Mouse (Mus musculus): ENCODE measurements around the gene Ppp2r5d.

Gene Ppp2r5d

DNA sequence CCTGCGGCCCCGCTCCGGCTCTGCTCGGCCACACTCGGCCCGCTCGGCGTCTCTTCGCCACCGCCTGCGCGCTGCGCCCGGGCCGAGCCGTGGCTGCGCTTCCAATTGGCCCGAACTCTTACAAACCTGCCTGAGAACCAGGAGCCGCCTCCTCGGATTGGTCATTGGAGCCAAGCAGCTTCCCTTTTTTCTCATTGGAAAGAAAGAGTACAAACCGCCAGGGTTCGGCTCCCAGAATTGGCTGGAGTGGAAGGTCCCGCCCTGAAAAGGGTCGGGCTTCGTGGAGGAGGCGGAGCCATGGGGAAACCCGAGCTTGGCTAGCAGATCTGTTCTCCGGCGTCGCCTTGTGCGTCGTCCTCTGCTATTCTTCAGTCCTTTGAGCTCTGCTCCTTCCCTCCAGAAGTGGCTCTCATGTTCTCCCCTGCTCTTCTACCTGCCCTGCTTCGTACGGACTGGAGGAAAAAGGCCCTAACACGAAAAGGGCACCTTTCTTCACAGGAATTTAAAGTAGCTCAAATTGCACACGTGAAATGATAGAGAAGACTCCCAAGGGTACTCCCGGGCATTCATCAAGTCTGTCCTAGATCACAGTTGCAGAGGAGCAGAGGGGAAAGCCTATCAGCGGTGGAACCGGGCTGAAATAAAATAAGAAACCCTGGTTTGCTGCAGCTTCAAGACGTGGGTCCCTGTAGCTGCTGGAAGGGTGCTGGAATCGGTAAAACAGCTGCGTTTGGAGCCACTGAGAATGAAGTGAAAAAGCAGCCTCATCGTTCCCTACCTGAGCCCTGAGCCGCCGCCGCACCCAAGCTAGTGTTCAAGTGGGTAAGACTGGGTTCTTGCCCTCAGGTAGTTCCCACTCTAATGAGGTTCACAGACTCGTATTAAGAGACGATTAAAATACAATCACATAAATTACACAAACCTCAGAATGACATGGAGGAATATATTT lies at the start of gene Ppp2r5d:
TSS of gene Ppp2r5d (minus strand) at position 225 of the 949 bp plus-strand sequence.
- in situ Hi-C loops (cut with MboI; ENCODE audit: unreplicated experiment in 2 of 2): no loop called here

DNA sequence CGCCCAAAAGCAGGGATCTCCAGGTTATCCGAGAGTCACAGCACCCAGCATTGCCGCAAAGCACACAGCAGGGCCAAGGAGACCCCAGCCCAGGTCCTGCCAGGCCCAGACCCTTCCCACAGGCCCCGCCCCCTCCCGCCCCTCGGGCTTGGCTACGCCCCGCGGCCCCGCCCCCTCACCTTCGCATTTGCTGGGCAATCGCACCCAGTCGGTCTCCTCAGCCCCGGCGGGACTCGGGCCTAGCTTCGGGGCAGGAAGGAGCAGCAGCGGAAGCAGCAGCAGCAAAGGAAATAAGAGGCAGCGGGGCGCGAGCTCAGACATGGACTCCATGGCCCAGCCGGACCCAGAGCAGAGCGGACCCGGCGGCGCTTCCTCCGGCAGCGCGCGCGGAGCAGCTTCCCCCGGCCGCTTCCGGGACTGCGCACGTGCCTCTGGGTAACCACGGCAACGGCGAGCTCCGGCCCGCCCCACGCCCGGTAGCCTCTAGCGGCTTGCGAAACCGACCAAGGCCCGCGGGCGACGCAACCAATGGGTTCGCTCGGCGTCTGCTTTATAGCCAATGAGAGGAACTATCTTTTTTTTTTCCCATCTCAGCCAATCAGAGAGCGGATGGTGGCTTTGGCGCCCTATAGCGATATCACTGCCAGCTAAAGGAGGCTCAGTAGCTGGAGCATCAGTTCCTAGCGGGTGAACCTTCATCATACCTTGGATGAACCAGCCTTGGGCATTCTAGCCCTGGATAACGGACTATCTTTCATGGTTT lies 47.1 kb upstream of the Ppp2r5d start, which contains the start of gene Cnpy3:
TSS of gene Cnpy3 (minus strand) at position 421 of the 763 bp plus-strand sequence.
- in situ Hi-C loops (cut with MboI; ENCODE audit: unreplicated experiment in 2 of 2): no loop called here

DNA sequence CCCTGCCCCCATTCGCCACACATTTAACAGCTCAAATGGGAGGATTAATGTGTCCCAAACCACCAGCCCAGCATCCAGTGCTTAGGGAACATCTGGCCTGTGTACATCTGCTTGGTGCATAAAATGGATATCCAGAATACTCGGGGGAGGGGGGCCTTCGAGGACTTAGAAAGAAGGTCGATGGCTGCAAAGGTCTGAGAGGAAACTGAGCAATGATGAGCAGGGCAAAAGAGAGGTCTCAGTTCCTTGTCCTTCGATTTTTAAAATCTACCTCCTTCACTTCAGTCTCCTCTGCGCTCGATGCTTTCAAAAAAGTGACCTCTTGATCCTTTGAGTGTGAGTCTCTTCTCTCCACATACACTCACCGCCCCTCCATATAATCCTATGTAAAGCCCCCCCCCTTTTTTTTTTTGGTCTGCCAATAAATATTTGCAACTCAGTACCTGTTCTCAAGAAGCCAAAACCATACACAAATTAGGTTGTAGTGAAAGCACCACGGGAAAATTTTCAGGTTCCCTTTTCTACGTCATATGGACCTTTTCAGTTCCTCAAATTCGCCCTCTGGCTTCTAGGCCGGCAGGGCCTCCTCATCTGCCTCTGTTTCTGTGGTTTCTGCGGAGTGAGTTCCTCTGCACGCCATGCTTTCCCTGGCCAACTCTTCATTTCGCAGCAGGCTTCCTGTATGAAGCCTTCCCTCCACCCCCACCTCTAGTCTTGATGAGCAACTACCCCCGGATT lies 46.3 kb upstream of the Ppp2r5d start:
- in situ Hi-C loops (cut with MboI; ENCODE audit: unreplicated experiment in 2 of 2): no loop called here

DNA sequence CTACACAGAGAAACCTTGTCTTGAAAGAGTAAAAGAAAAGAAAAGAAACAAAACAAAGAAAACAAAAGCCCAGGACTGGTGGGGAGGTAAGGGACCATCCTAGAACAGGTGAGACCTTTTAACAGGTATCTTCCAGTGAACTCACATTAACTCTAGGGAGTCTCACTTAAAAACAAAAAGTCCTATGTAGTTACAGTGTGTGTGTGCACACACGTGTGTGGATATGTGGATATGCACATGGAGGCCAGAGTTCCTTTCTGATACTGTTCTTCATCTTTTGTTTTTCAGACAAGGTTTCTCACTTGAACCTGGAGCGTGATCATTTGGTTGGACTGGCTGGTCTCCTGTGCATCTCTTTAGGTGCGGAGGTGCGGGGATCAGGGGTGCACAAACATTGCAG lies 45.7 kb upstream of the Ppp2r5d start:
- in situ Hi-C loops (cut with MboI; ENCODE audit: unreplicated experiment in 2 of 2): no loop called here

DNA sequence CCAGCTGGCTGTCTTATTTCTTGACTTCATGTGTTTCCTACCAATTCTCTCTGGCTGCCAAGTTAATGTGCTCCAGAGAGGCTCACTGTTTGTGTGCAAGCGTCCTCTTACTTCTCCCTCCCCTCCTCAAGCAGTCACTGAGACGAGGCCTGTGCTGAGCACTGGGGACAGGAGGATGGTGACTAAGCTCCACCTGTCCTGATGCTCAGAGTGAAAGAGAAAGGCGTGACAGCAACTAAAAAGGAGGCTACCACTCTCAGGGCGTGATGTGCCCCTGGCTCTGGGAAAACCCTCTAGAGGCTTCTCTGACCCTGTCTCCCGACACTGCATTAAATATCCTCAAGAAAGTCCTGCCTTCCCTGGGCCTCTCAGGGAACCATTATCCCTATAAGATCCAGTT lies 44.4 kb upstream of the Ppp2r5d start:
- in situ Hi-C loops (cut with MboI; ENCODE audit: unreplicated experiment in 2 of 2): no loop called here

DNA sequence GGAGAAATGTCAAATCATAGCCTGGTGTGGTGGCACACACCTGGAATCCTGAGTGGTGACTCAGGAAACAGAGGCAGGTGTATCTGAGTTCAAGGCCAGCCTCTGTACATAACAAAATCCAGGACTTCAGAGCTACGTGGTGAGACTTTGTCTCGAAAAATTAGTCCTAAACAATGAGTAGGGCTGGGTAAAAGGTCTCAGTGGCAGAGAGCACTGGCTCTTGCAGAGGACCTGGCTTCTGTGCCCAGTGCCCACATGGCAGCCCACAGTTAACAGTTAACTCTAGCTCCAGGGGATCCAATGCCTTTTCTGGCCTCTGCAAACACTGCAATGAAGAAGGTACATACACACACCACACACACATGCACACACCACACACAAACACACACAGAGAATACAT lies 42.9 kb upstream of the Ppp2r5d start:
- in situ Hi-C loops (cut with MboI; ENCODE audit: unreplicated experiment in 2 of 2): no loop called here

DNA sequence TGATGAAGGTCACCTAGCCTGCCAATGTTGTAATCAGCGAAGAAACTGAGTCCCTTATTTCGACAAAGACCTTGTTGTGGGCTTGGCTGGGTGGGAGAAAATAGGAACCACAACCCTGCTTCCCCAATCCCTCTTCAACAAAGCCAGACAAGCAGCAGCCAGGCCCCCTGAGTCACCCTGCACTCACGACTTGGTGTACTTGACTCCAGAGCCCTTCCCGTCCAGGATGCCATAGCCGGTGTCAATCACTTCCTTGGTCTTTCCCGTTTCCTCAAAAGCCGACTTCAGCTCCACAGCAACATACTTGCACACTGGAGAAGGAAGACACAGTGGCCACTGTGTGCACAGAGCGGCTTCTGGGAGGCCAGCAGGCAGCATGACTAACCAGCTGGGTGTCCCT lies 42.3 kb upstream of the Ppp2r5d start:
- in situ Hi-C loops (cut with MboI; ENCODE audit: unreplicated experiment in 2 of 2): no loop called here

DNA sequence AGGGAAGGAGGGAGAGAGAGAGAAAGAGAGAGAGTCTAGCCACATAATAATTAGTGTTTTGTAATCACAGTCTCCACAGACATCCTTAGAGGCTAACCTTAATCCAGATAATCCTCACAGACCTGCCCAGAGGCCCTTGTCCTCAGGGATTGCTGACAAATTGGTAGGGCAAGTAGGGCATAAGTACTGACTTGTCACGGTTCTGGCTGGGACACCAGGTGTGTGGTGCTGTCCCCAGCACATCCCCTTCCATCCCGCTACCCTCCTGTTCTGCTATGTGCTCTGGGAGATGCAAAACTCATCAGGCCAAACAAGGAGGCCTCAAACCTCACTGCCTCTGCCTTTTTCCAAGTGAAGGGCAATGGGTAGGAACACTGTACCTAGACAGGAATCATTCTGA lies 40.6 kb upstream of the Ppp2r5d start:
- in situ Hi-C loops (cut with MboI; ENCODE audit: unreplicated experiment in 2 of 2): no loop called here

DNA sequence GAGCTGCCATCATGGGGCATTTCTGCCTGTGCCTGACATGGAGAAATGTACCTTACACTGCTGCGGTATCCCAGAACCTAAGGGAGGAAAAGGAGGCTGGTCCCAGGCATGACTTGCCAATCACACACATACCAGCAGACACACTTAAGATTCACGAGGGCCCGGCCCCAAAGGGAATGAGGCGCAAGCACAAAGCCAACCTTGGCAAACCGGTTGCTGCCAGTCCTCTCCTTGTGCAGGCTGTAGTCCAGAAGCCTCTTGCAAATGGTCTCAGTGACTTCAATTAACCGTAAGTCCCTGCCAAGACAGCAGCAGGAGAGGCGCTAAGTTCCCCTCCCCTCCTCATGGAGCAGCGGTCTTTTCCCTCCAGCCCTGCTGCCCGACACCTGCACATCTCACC lies 38.1 kb upstream of the Ppp2r5d start:
- in situ Hi-C loops (cut with MboI; ENCODE audit: unreplicated experiment in 2 of 2): no loop called here

DNA sequence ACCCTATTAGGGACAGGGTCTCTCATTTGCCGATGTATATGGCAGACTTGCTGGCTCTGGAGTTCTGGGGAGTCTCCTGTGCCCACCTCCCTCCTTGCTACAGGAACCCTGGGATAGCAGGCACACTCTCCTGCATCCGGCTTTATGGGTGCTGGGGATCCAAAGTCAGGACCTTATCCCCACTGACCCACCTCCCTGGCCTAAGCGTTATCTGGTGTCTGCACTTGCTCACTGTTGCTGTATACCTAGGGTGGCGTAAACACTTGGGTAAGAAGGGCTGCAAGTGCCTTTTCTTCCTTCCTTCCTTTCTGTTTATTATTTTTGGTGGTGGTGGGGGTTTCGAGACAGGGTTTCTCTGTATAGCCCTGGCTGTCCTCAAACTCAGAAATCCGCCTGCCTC lies 36.4 kb upstream of the Ppp2r5d start:
- in situ Hi-C loops (cut with MboI; ENCODE audit: unreplicated experiment in 2 of 2): no loop called here

DNA sequence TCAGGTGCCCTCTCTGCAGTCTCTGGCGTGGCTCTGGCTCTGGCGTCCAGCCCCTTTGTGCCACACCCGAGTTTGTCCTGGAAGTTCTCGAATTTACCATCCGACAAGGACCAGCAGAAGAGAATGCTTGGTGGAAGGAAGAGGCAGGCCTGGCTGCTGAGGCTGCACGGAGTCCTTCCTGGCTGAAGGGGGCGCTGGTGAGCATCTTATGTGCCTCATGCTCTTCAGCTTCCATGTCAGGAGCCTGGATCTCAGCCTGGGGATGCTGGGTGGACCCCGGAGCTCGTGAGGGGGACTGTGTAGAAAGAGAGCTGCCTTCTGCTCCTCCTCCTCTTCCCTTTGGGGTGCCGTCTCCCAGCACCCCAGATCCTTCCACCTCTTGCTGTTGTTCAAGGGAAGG lies 31.2 kb upstream of the Ppp2r5d start:
- in situ Hi-C loops (cut with MboI; ENCODE audit: unreplicated experiment in 2 of 2): loop anchor here in 1 of 2 experiments (5.0 kb wide), 1 partner anchor 36 kb away; the partner anchor contains the start of gene 2310039H08Rik

DNA sequence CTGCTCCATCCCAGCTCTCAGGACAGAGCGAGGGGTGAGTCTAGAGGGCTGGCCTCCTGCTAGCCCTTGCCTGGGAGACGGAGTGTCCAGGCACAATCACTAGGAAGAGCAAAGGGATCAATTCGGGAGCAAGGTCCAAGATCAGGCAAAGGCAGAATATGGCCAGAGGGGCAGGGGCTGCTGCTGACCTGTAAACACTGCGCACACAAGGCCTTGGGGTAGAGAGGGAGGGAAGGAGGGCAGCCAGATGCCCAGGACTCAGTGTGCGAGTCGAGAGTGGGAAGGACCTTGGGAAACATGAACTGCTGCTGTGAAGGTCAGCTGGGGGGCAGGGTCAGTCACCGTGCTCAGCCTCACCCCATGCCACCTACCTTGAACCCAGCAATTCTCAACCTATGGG lies 30.4 kb upstream of the Ppp2r5d start:
- in situ Hi-C loops (cut with MboI; ENCODE audit: unreplicated experiment in 2 of 2): loop anchor here in 1 of 2 experiments (5.0 kb wide), 1 partner anchor 37 kb away; the partner anchor contains the start of gene 2310039H08Rik

DNA sequence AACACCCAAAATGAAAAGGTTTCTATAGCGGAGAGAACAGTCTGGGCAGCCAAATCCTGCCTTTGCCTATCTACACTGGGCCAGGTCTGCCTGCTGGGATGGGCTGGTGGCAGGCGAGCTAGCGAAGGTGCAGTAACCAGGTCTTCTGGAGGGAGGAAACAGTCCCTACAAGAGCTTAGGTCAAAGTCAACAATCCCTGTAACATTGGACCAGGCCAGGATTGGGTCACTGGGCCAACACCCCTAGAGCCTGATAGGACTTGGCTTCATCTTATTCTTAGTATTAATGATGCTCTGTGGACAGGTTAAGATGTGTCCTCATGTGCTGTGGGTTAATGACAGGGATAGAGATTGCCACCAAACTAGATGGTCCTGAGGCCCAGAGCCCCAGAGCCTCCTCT lies 29.1 kb upstream of the Ppp2r5d start:
- in situ Hi-C loops (cut with MboI; ENCODE audit: unreplicated experiment in 2 of 2): no loop called here

DNA sequence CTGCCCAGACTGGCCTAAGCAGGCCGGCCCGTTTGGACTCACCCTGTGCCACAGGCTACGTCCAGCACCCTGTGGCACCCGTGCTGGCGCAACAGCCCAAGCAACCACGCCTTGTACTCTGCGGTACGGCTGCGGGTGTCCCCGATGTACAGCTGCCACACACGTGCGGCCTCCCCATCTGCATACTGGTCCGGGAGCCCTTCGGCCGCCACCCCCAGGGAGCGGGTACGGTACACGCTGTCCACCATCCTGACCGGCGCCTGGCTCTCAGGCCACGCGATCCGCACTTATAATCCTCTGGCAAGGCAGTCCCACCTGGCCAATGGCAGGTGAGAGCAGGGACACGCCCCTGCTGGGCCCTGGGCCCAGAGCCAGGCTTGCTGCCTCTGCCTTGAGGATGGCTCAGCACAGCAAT lies 24.0 kb upstream of the Ppp2r5d start, which contains the start of gene Gnmt:
TSS of gene Gnmt (minus strand) at position 265 of the 415 bp plus-strand sequence.
- in situ Hi-C loops (cut with MboI; ENCODE audit: unreplicated experiment in 2 of 2): no loop called here

DNA sequence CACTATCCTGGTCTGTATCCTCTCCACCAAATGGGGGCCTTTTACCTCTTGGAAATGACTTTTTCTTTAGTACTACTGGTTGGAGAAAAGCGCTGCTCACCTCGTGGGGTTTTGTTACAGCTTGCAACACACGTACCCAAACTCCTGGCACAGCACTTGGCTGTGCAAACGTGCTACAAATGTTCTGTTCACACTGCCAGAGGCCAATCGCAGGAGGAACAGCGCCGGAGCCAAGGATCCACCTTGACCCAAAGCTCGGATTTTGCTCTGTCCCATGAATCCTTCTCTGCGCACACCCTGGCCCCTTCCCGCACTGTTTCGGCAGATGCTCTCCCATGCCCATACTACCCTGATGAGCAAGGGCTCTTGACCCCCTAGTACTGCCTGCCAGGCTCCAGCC lies 23.6 kb upstream of the Ppp2r5d start:
- in situ Hi-C loops (cut with MboI; ENCODE audit: unreplicated experiment in 2 of 2): no loop called here

DNA sequence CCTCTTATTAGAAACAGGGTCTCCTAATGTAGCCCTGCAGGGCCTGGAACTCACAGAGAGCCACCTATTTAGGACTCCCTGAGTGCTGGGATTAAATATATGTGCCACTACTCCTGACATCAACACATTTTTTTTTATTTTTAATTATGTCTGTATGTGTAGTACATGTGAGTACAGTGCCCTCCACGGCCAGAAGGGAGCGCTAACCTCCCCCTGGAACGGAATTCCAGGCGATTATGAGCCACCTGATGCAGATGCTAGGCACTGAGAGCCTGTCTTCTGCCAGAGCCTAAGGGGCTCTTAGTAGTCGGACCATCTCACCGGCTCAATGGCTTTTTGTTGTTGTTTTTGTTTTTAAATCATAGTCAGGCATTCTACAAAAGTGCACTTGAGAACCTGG lies 23.1 kb upstream of the Ppp2r5d start:
- in situ Hi-C loops (cut with MboI; ENCODE audit: unreplicated experiment in 2 of 2): no loop called here

DNA sequence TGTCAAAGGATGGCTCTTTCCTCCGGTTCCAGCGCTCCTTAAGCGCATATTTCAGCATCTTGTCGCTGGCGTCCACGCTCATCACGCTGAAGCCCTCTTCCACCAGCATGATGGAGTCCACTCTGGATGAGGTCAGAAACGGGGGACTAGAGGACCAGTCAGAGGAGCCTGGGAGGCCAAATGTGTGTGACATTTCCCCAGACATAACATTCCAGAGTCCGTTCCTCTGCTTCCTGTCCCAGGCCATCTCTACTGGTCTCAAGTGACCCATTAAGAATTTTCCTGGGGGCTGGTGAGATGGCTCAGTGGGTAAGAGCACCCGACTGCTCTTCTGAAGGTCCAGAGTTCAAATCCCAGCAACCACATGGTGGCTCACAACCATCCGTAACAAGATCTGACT lies 22.4 kb upstream of the Ppp2r5d start:
- in situ Hi-C loops (cut with MboI; ENCODE audit: unreplicated experiment in 2 of 2): no loop called here

DNA sequence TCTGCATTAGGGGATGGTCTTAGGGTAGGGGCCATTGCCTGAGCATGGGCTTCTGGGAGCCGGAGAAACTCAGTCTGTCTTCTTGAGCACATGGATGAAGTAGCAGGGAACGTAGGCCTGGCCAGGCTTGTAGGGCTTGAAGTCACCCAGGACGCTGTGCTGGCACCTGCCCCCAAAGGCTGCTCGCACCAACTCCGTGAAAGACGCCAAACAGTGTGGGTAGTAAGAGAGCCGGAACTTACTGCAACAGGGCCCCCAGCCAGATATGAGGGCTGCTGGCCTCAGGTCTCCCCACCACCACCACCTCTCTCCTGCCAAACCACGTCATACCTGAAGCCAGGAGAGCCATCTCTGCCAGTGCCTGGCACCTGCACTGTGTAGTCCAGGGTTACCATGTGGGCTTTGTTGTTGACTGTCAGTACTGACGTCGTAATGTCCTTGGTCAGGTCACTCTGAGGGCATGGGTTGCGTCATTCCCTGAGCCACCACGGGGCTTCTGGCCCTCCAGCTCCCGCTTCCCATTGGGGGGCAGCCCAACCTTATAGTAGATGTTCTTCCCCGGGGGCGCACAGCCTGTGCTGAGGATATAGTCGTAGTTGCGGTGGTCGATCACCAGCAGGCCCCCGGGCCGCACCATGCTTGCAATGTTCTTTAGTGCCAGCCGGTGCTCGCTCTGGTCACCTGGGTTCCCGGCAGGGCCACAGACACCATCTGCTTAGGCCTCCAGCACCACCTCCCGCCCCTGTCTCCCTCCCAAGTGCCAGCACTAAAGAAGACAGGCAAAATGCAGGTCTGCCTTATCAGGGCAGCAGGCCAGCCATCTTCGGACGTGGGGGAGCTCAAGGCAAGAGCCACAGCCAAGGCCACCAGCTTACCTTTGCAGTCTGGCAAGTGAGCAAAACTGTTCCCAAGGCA lies 21.1 kb upstream of the Ppp2r5d start:
- in situ Hi-C loops (cut with MboI; ENCODE audit: unreplicated experiment in 2 of 2): no loop called here

DNA sequence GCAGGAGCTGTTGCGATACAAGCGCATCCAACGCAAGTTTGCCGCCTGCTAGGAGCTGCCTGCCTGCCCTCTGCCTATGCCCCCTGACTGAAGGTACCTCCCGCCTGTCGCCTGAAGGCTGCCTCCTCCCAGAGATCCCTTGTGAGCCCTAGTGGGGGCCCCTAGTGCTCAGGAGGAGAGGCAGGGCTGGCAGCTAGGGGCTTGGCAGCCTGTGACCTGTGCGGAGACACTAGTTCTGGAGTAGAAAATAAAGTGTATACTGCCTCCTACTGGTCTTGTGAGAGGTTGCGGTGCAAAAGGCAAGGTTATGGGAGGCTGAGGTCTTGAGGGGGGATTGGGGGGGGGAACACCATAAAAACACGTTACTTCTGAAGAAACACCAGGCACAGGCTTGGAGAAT lies 20.4 kb upstream of the Ppp2r5d start:
- in situ Hi-C loops (cut with MboI; ENCODE audit: unreplicated experiment in 2 of 2): no loop called here

Data from v-Abl transformed pro-B cells (cell line).